Mouse (Mus musculus) spleen, adult 2 months (tissue): ENCODE measurements around the gene Negr1. TPM values are rescaled to one million over a fixed set of nuclear protein-coding genes. Genes with fewer than 3 reads are reported as not detected.

Experiments
- DNase-seq, 2 experiments: peaks; one replicate each; pipeline versions ENCODE4 v3.0.0 to v3.0.0-alpha.2; 2012 to 2021; ENCODE audit warnings: low spot score in 2 of 2, low read depth in 1 of 2
- H3K27ac ChIP-seq: fragments of 200-500 bp; 2 replicates; pipeline ENCODE4 v1.5.1; 2012; ENCODE audit warnings: low read length, inconsistent platforms; ENCODE audit not compliant: insufficient read depth
- H3K27me3 ChIP-seq: fragments of 200-500 bp; 2 replicates; pipeline ENCODE4 v1.6.1; 2012; ENCODE audit warnings: mild to moderate bottlenecking, moderate library complexity, low read length, inconsistent platforms; ENCODE audit not compliant: control insufficient read depth, insufficient read depth
- H3K36me3 ChIP-seq: fragments of 200-500 bp; 2 replicates; pipeline ENCODE4 v1.6.1; 2012; ENCODE audit warnings: mild to moderate bottlenecking, low read length, inconsistent platforms; ENCODE audit not compliant: control insufficient read depth, insufficient read depth
- H3K4me1 ChIP-seq: fragments of 200-500 bp; 2 replicates; pipeline ENCODE4 v1.6.1; 2011; ENCODE audit warnings: inconsistent platforms; ENCODE audit not compliant: control insufficient read depth, insufficient read depth, insufficient read length
- H3K4me3 ChIP-seq: fragments of 200-500 bp; 2 replicates; pipeline ENCODE4 v1.5.1; 2011; ENCODE audit warnings: mild to moderate bottlenecking, inconsistent platforms; ENCODE audit not compliant: insufficient read depth, insufficient read length; ENCODE audit errors: extremely low read depth
- CTCF ChIP-seq: fragments of 200-500 bp; IDR thresholded peaks from 2 replicates; pipeline ENCODE4 v1.5.1; 2011; ENCODE audit warnings: mild to moderate bottlenecking, inconsistent platforms; ENCODE audit not compliant: insufficient read depth, insufficient read length, insufficient replicate concordance; ENCODE audit errors: extremely low read depth
- POLR2A ChIP-seq: fragments of 200-500 bp; IDR thresholded peaks from 2 replicates; pipeline ENCODE4 v1.6.1; 2011; ENCODE audit warnings: low read depth, low read length, inconsistent platforms
- WGBS: fragments of 180-500 bp; shearing (Covaris S2); methylation state at CpG from one replicate; pipeline ENCODE4 v1.1.7; 2018; 5-methylcytosine and 5-hydroxymethylcytosine counted together
- polyA plus RNA-seq: library from polyadenylated mRNA; depleted of rRNA; stranded (reverse); fragments of >200 nt; gene quantifications from 2 replicates; pipeline ENCODE4 v1.2.3, GENCODE M21; 2012

Gene Negr1
- polyA plus RNA-seq, 1 experiment: 0.05 TPM

- Histone ChIP-seq H3K4me3 (no peak overlapping the region), H3K36me3 (no peaks in the 10 kb centered on the region), H3K27ac (no peak overlapping the region), H3K4me1 (no peaks in the 10 kb centered on the region), H3K27me3 (no peaks in the 10 kb centered on the region)
- TF ChIP-seq POLR2A: no peak
- no peak for TF ChIP-seq CTCF
- no peak for DNase-seq
- WGBS: 55% methylated on average over 3 of the region's 3 CpGs
Measured at GRCm38 (mm10) chr3:156739529-156739928, 177.9 kb downstream of the Negr1 start.

GRCm38 (mm10) chr3:156743266-156743665, 181.7 kb downstream of the Negr1 start:
- TF ChIP-seq CTCF: no peak
- no peak for TF ChIP-seq POLR2A
- Histone ChIP-seq H3K27me3 (no peaks in the 10 kb centered on the region), H3K4me1 (no peaks in the 10 kb centered on the region), H3K4me3 (no peak overlapping the region; the same call in 1 of the 2 replicates), H3K36me3 (no peaks in the 10 kb centered on the region), H3K27ac (no peak overlapping the region)
- DNase-seq: no peak
- WGBS: 84% methylated on average over 1 of the region's 1 CpGs

GRCm38 (mm10) chr3:156745218-156745770, 183.7 kb downstream of the Negr1 start:
- no peak for DNase-seq
- TF ChIP-seq POLR2A (no peak), CTCF (no peak)
- H3K27ac ChIP-seq: no peak overlapping the region
- no peaks in the 10 kb centered on the region for H3K36me3 ChIP-seq
- H3K4me1 ChIP-seq: no peaks in the 10 kb centered on the region
- 88% methylated on average over 5 of the region's 5 CpGs for WGBS
- H3K27me3 ChIP-seq: no peaks in the 10 kb centered on the region
- no peak overlapping the region for H3K4me3 ChIP-seq

GRCm38 (mm10) chr3:156747456-156747855, 185.9 kb downstream of the Negr1 start:
- no peak overlapping the region for H3K4me3 ChIP-seq
- no peak overlapping the region for H3K27ac ChIP-seq
- no peaks in the 10 kb centered on the region for H3K4me1 ChIP-seq
- TF ChIP-seq CTCF: no peak
- no peak for TF ChIP-seq POLR2A
- no peaks in the 10 kb centered on the region for H3K27me3 ChIP-seq
- no peaks in the 10 kb centered on the region for H3K36me3 ChIP-seq
- DNase-seq: no peak
- 81% methylated on average over 3 of the region's 3 CpGs for WGBS

GRCm38 (mm10) chr3:156753780-156754373, 192.3 kb downstream of the Negr1 start:
- H3K27ac ChIP-seq: no peak overlapping the region
- no peak for DNase-seq
- H3K4me3 ChIP-seq: no peak overlapping the region
- no peaks in the 10 kb centered on the region for H3K36me3 ChIP-seq
- TF ChIP-seq CTCF (no peak), POLR2A (no peak)
- H3K4me1 ChIP-seq: no peaks in the 10 kb centered on the region
- WGBS: 89% methylated on average over 4 of the region's 4 CpGs
- H3K27me3 ChIP-seq: no peaks in the 10 kb centered on the region

- Histone ChIP-seq H3K27me3 (no peaks in the 10 kb centered on the region), H3K4me1 (no peaks in the 10 kb centered on the region), H3K36me3 (no peaks in the 10 kb centered on the region), H3K4me3 (no peak overlapping the region), H3K27ac (no peak overlapping the region)
- TF ChIP-seq CTCF (no peak), POLR2A (no peak)
- WGBS: 60% methylated on average over 1 of the region's 1 CpGs
- DNase-seq: no peak
Measured at GRCm38 (mm10) chr3:156754790-156755530, 193.4 kb downstream of the Negr1 start.

GRCm38 (mm10) chr3:156765015-156765414, 203.4 kb downstream of the Negr1 start:
- Histone ChIP-seq H3K4me3 (no peak overlapping the region), H3K27me3 (no peaks in the 10 kb centered on the region), H3K36me3 (no peaks in the 10 kb centered on the region), H3K4me1 (no peaks in the 10 kb centered on the region), H3K27ac (no peak overlapping the region)
- 74% methylated on average over 3 of the region's 3 CpGs for WGBS
- TF ChIP-seq CTCF: no peak
- no peak for TF ChIP-seq POLR2A
- DNase-seq: no peak
